Mouse (Mus musculus) heart, adult 10 weeks (tissue): ENCODE results near the gene Gm10591. TPM values are rescaled to one million over a fixed set of nuclear protein-coding genes. Genes with fewer than 3 reads are reported as not detected.

Experiments
- polyA plus RNA-seq: library from polyadenylated mRNA; stranded (reverse); fragments of 350-450 nt; fragmentation: Illumina TruSeq; extraction: RNeasy Lipid Tissue Mini Kit (QIAGEN cat#74804); gene quantifications from one replicate; pipeline ENCODE4 v1.2.3, GENCODE M21; 2014; ENCODE audit warnings: low read depth, low replicate concordance

Gene Gm10591
- polyA plus RNA-seq: not detected

GRCm38 (mm10) chr4:42611895-42612294 is at the start of gene Gm10591:
Gm10591 (plus strand) TSS chr4:42612195.

GRCm38 (mm10) chr4:42629419-42629818 is 17.4 kb downstream of the Gm10591 start, which contains the start of gene Gm2564:
Gm2564 (plus strand) TSS chr4:42629719.

GRCm38 (mm10) chr4:42654951-42655350 is 43.0 kb downstream of the Gm10591 start, which contains the start of gene Ccl27b:
Ccl27b (plus strand) TSS chr4:42655251.

GRCm38 (mm10) chr4:42661793-42662192 is 49.8 kb downstream of the Gm10591 start, which contains the start of gene Il11ra2:
Il11ra2 (minus strand) TSS chr4:42661893.

Other genes with a start within 250 kb of the Gm10591 start
- gene Gm21586, start 172.8 kb upstream of the Gm10591 start, polyA plus RNA-seq: not detected
- not detected for gene Gm2163, start 145.4 kb upstream of the Gm10591 start, polyA plus RNA-seq
- gene Fam205a2, start 84.0 kb upstream of the Gm10591 start, polyA plus RNA-seq: not detected
- gene Gm2564, start 17.5 kb downstream of the Gm10591 start, polyA plus RNA-seq: 5.7 TPM
- gene Ccl27b, start 43.1 kb downstream of the Gm10591 start, polyA plus RNA-seq: not detected
- not detected for gene Il11ra2, start 49.7 kb downstream of the Gm10591 start, polyA plus RNA-seq
- gene 4930578G10Rik, start 123.3 kb downstream of the Gm10591 start, polyA plus RNA-seq: not detected
- gene Ccl19, start 144.4 kb downstream of the Gm10591 start, polyA plus RNA-seq: 4.0 TPM
- gene Ccl21a, start 161.8 kb downstream of the Gm10591 start, polyA plus RNA-seq: 53.5 TPM
- gene Fam205a1, start 241.7 kb downstream of the Gm10591 start, polyA plus RNA-seq: not detected
- 0.21 TPM for gene Gm12394, start 244.6 kb downstream of the Gm10591 start, polyA plus RNA-seq